Mouse (Mus musculus) ES-Bruce4 (cell line): ENCODE measurements at regions not wholly inside any gene's neighbourhood (a gene's known extent, or its start where the extent isn't known, plus 50 kb on each side); places are given as distances from the start of the nearest gene placed in this dataset.

Source experiments
- CTCF ChIP-seq: IDR thresholded peaks from one replicate; pipeline ENCODE4 v1.8.1; 2011; ENCODE audit warnings: low read depth, low read length
- EP300 ChIP-seq: IDR thresholded peaks from 2 replicates; pipeline ENCODE4 v1.6.1; 2011; ENCODE audit warnings: low read depth, low read length; ENCODE audit not compliant: insufficient read depth
- POLR2A ChIP-seq: IDR thresholded peaks from one replicate; pipeline ENCODE4 v1.8.1; 2011; ENCODE audit warnings: low read length; ENCODE audit not compliant: insufficient read depth

- TF ChIP-seq CTCF (no peak), POLR2A (no peak), EP300 (no peak)
Measured at GRCm38 (mm10) chr12:12498621-12499020, 236.7 kb downstream of the Fam49a start.
